Mouse (Mus musculus) olfactory bulb, adult 2 months (tissue): Measurements from ENCODE around the gene Pacsin3. TPM values are rescaled to one million over a fixed set of nuclear protein-coding genes. Genes with fewer than 3 reads are reported as not detected.

Source experiments
- H3K27ac ChIP-seq: fragments of 200-500 bp; 2 replicates; pipeline ENCODE4 v1.5.1; 2012; ENCODE audit warnings: low read depth, low read length; ENCODE audit not compliant: insufficient read depth
- H3K4me1 ChIP-seq: fragments of 200-500 bp; 2 replicates; pipeline ENCODE4 v1.6.1; 2012; ENCODE audit warnings: low read length; ENCODE audit not compliant: control insufficient read depth, insufficient read depth
- H3K4me3 ChIP-seq: fragments of 200-500 bp; 2 replicates; pipeline ENCODE4 v1.5.1; 2012; ENCODE audit warnings: mild to moderate bottlenecking, low read depth, low read length, moderate library complexity; ENCODE audit not compliant: insufficient read depth
- CTCF ChIP-seq: fragments of 200-500 bp; IDR thresholded peaks from 2 replicates; pipeline ENCODE4 v1.5.1; 2012; ENCODE audit warnings: low read depth, mild to moderate bottlenecking, low read length, moderate library complexity; ENCODE audit not compliant: insufficient read depth
- POLR2A ChIP-seq: fragments of 200-500 bp; IDR thresholded peaks from 2 replicates; pipeline ENCODE4 v1.6.1; 2012; ENCODE audit warnings: mild to moderate bottlenecking, low read depth, low read length, moderate library complexity; ENCODE audit not compliant: insufficient read depth
- WGBS: fragments of 180-500 bp; shearing (Covaris S2); methylation state at CpG from one replicate; pipeline ENCODE4 v1.1.7; 2018; 5-methylcytosine and 5-hydroxymethylcytosine counted together
- polyA plus RNA-seq: library from polyadenylated mRNA; stranded (reverse); fragments of >200 nt; gene quantifications from 2 replicates; pipeline ENCODE4 v1.2.4, GENCODE M21; 2012; ENCODE audit warnings: low replicate concordance; ENCODE audit not compliant: missing spikeins, insufficient read depth, insufficient read length

Pacsin3 gene
- polyA plus RNA-seq, 1 experiment, result not detected

DNA sequence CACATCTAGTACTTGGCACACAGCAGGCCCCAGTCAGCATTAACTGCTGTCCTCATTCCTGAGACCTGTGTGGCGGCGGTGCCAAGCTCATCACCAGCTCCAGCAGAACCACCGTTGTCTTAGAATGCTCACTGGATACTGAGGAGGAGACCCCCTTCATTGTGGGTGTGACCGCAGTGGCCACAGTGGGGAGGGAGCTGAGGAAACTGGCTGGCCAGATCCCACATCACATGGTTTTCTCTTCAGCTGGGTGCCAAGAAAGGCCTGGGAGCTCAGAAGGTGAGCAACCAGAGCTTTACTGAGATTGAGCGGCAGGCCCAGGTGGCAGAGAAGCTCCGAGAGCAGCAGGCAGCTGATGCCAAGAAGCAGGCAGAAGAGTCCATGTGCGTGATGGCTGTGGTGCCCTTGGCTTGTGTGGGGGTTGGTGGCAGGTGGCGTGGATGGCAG, 14.0 kb downstream of the Pacsin3 start:
- no peak for TF ChIP-seq POLR2A
- TF ChIP-seq CTCF, result no peak
- no peak overlapping the region for H3K27ac ChIP-seq

DNA sequence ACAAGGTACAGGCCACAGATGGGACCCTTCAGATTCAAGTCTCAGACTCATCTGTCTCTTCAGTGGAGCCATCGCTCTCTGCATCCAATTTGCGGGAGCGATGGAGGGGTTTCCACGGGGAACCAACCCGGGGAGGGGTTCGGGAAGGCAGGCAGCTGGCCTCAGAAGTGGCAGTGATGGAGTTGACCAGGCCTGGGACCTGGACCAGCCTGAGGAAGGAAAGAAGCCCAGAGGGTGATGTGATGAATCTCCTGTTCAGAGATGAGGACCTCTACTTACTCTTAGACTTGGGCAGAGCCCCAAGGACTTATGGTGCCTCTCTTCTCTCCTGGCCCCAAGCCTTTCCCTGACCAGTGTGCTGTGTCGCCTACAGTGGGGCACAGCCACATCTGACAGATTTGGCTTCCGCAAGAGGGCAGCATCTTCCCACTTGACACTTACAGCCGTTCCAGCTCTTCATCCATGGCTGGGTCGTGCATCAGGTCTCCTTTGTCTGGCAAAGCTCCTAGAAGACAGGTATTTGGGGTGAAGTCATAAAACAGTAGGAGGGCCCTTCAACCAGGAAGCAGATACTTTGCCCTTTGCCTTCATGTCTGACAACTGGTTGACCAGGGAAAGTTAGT, 23.1 kb downstream of the Pacsin3 start:
- peak; percentile 23; the same call in 1 of the 2 replicates for TF ChIP-seq CTCF
- TF ChIP-seq POLR2A, result no peak
- H3K27ac ChIP-seq, result no peak overlapping the region
- no peak overlapping the region for H3K4me3 ChIP-seq
- 42% methylated on average over 10 of the region's 10 CpGs for WGBS
- H3K4me1 ChIP-seq, result no peaks in the 10 kb centered on the region; the same call in 1 of the 2 replicates

More for the DNA sequence above, 14.0 kb downstream of the Pacsin3 start:
- 78% methylated on average over 8 of the region's 8 CpGs for WGBS
- H3K4me1 ChIP-seq, result peaks cover 9% of the 10 kb centered on the region
- no peak overlapping the region for H3K4me3 ChIP-seq

DNA sequence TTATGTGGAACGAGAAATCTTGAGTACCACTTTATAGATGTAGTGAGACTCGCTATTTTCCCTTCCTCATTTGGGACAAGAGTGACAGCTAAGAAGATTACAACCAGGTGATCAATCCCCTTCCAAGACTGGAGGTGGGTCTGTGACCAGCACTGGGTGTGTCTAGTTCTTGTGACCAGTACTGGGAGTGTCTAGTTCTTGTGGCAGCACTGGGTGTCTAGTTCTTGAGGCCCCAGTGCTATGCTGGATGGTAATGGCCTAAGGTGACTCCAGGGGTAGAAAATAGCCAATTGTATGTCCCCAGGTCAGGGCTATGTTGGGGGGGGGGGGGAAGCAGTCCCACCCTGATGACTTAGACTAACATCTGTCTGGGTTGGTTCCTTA, 23.6 kb downstream of the Pacsin3 start:
- 71% methylated on average over 2 of the region's 2 CpGs for whole genome bisulfite sequencing
- H3K4me3 ChIP-seq, result no peak overlapping the region
- peaks cover 1% of the 10 kb centered on the region; the same call in 1 of the 2 replicates for H3K4me1 ChIP-seq
- no peak overlapping the region for H3K27ac ChIP-seq
- TF ChIP-seq POLR2A (no peak), CTCF (no peak)

DNA sequence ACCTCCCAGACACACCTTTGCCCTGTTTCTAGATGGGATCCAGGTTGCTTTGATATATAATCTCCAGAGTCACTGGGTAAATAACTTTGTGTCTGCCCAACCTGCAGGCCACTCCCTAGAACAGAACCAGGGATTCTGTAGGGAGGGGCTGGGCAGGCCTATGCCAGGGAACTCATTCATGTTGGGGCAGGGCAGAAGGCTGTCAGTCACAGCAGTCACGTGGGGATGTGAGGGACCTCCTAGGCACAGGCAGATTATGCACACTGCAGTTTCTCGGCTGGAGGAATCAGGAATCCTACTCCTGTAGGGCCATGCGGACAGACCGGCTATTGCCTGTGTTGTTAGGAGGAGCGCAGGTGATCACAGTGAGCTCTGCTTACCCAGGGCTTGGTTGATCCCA, 25.6 kb downstream of the Pacsin3 start:
- Histone ChIP-seq H3K27ac (no peak overlapping the region), H3K4me1 (peaks cover 6% of the 10 kb centered on the region), H3K4me3 (no peak overlapping the region)
- 62% methylated on average over 5 of the region's 5 CpGs for WGBS
- no peak for TF ChIP-seq CTCF

DNA sequence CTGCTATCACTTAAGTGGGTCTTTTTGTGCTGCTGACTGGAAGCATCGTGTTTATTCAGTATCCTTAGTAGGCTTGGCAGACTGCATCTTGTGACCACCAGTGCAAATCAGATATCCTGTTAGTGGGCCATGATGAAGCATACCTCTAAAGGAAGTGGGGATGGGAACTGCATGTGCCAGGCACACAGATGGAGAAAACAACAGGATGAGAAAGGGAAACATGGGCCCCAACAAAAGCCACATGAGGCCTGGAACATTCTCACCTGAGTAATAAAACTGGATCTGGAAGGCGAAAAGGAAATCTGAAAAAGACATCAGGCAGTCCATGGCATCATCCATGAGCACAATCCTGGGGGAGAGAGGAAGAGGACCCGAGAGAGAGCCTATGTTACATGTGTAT, 28.2 kb downstream of the Pacsin3 start:
- H3K4me1 ChIP-seq, result peaks cover 6% of the 10 kb centered on the region
- H3K27ac ChIP-seq, result peak overlapping the region; percentile 6; the same call in 1 of the 2 replicates
- no peak for TF ChIP-seq POLR2A
- no peak for TF ChIP-seq CTCF

DNA sequence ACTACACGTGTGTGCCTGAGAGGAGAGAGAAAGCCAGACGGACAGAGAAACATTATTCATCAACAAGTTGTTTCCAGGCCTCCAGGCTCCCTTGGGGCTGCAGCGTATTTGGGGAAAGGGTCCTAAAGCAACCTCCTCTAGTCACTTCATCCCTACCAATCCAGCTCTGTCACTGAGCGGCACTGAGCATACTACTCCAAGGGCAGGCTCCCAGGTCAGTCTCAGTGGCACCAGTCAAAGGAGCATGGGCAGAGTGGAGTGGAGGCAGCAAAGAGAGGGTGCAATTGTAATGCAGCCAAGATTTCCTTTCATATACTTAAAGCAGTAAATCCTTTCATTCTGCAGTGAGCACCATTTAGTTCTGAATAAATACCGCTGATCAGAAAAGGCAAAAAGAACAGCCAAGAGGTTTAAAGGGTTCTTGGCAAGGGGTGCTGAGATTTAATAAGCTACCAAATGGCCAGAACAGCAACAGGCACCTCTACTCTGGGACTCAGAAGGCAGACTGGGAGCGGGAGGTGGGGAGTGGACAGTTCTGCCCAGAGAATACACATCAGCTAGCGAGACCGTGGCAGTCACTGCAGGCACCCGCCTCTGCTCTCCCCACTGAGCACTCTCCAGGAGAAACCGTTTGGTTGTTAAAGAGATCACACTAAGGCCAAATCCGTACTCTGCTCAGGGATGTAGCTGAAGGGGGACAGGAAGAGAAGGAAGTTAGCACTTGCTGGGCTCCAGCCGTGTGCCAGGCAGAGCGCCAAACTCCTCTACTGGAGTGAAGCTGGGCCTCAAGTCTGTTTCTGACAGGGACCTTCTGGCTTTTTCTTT, 28.8 kb downstream of the Pacsin3 start:
- TF ChIP-seq POLR2A, result no peak
- TF ChIP-seq CTCF, result no peak
- Histone ChIP-seq H3K4me3 (no peak overlapping the region), H3K4me1 (peaks cover 6% of the 10 kb centered on the region), H3K27ac (peak overlapping the region; percentile 31)
- WGBS, result 26% methylated on average over 13 of the region's 13 CpGs

More for the DNA sequence above, 28.2 kb downstream of the Pacsin3 start:
- WGBS, result 48% methylated on average over 3 of the region's 3 CpGs
- no peak overlapping the region for H3K4me3 ChIP-seq

DNA sequence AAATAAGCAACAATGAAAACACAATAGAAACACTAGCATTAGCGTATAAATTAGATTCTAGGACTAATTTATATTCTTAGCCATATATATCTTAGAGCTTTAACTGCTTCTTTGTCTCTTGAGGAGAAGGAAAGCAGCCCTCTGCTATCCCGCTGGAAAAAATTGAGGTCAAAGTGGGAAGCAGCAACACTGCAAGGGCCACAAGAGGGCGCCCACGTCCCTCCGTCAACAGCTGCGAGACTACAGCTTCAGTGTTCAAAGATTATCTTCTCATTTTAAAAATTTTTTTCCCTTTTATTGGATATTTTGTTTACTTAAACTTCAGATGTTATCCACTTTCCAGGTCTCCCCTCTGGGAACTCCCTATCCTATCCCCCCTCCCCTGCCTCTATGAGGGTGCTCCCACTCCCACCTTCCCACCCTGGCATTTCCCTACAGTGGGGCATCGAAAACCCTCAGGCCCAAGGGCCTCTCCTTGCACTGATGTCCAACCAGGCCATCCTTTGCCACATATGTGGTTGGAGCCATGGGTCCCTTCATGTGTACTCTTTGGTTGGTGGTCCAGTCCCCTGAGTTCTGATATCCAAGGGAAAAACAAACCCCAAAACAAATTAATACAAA, 30.2 kb downstream of the Pacsin3 start:
- Histone ChIP-seq H3K27ac (no peak overlapping the region), H3K4me1 (peaks cover 6% of the 10 kb centered on the region), H3K4me3 (no peak overlapping the region)
- TF ChIP-seq CTCF, result peak; percentile 82
- TF ChIP-seq POLR2A, result no peak
- WGBS, result 13% methylated on average over 7 of the region's 7 CpGs

DNA sequence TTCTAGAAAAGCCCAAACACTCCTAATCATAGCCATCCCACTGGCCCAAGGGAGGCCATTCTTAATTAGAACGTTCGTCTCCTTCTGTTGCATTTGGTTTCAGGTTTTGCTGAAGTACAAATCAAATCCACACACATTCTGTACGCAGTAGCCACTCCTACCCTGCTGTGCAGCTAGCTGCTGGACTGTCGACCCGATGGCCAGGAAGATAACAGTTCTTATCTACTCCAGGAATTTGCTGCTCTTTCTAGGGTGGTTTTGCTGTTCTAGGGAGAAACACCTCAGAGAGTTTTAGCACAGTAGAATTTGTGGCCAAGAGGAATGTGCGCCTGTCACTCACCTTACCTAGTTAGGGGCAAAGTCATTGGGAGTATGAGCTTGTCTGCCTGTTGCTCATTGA, 31.8 kb downstream of the Pacsin3 start:
- no peak overlapping the region for H3K4me3 ChIP-seq
- 84% methylated on average over 6 of the region's 6 CpGs for WGBS
- peaks cover 12% of the 10 kb centered on the region for H3K4me1 ChIP-seq
- TF ChIP-seq POLR2A, result no peak
- no peak for TF ChIP-seq CTCF
- no peak overlapping the region for H3K27ac ChIP-seq
